Mouse (Mus musculus): ENCODE results near the gene Reck. TPM values are rescaled to one million over a fixed set of nuclear protein-coding genes. Genes with fewer than 3 reads are reported as not detected.

Reck gene
- 8.7 TPM for polyA plus RNA-seq (2014; fragmentation: Illumina TruSeq; extraction: RNeasy Lipid Tissue Mini Kit (QIAGEN cat#74804); ENCODE audit: low read depth, low replicate concordance)

DNA sequence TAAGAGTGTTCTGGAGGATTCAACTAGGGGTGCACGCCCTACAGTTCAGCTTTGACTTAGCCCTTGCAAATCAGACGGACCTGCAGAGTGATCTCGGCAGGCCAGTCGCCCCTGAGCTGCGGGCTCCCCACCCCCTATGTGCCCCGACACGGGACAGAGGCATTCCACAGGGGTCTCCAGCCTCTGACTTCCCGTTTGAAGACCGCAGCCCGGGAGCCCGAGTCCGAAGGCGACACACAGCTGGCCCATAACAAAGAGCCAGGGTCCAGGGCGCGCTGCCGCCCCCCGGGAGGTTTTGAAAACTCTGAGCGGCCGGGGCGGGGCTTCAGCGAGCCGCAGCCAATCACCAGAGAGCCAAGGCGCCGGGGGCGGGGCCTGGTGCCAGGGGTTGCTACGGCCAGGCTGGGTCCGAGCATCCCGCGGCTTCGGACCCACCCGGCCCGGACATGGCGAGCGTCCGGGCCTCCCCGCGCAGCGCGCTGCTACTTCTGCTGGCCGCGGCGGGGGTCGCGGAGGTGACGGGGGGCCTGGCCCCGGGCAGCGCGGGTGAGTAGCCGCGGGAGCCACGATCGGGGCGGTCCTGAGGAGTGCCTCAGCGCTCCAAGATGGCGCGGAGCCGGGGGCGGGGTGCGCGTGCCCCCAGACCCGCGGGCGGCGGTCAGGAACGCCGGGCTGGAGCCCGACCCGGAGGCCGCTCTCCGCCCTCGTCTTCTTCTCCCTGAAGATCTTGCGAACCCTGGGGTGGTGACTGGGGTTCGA lies at the start of gene Reck:
Reck (plus strand) TSS at position 371 of the 759 bp plus-strand sequence.

DNA sequence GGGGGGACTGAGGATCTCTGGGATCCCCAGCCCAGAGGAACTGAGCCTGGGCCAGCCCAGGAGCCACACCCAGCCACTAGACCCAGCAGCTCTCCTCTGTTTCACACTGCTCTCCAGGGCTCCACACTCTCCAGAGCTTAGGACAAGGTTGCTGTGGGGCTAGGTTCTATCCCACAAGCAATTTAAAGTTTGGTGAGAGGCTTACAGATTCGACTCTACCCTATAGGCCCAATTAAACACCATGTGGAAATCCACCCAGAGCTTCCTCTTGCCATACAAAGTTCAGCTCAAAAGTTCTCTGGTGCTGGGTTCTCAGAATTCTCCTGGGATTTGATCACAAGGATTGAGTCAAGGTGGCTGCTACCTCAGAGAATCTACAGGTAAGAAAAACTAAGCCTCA lies 35.2 kb upstream of the Reck start, which contains the start of gene Olfr157:
Olfr157 (minus strand) TSS at position 101 of the 400 bp plus-strand sequence.

GRCm38 (mm10) chr4:43851265-43851664 lies 24.1 kb upstream of the Reck start, which contains the start of gene Olfr155:
Olfr155 (plus strand) TSS chr4:43851565.

DNA sequence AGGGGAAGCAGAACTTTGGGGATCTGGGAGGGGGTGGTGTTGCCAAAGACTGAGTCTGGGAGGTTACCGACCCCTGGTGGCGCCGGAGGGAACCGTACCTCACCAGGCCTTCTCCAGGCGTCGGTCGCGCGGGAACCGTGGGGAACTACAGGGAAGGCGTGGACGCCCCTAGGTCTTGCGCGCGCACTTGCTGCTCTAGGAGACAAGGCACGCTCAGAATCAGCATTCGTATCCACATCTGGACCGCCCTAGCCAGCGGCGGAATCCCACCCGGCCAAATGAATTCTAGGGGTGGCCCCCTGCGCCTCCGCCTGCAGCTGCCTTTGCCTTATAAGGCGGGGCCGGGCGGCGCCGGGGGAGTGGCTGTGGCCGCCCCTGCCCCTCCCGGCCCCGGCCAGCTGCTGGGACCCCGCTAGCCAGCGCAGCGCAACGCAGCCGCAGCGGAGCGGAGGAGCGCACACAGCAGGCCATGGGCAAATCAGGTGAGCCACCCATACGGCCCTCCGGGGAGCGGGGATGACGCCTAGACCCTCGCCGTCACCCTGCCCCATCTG lies 82.0 kb downstream of the Reck start, which contains the start of gene Glipr2:
Glipr2 (plus strand) TSS at position 110 of the 554 bp plus-strand sequence.

GRCm38 (mm10) chr4:43983181-43983580 lies 107.9 kb downstream of the Reck start, which contains the start of gene Ccin:
Ccin (plus strand) TSS chr4:43983483.

Other genes with a start within 250 kb of the Reck start
- gene Npr2, start 243.6 kb upstream of the Reck start, polyA plus RNA-seq (2014; fragmentation: Illumina TruSeq; extraction: RNeasy Lipid Tissue Mini Kit (QIAGEN cat#74804); ENCODE audit: low read depth, low replicate concordance): 3.2 TPM
- not detected for gene Spag8, start 221.9 kb upstream of the Reck start, polyA plus RNA-seq (2014; fragmentation: Illumina TruSeq; extraction: RNeasy Lipid Tissue Mini Kit (QIAGEN cat#74804); ENCODE audit: low read depth, low replicate concordance)
- 8.2 TPM for gene Hint2, start 219.1 kb upstream of the Reck start, polyA plus RNA-seq (2014; fragmentation: Illumina TruSeq; extraction: RNeasy Lipid Tissue Mini Kit (QIAGEN cat#74804); ENCODE audit: low read depth, low replicate concordance)
- 2.7 TPM for gene Tmem8b, start 206.6 kb upstream of the Reck start, polyA plus RNA-seq (2014; fragmentation: Illumina TruSeq; extraction: RNeasy Lipid Tissue Mini Kit (QIAGEN cat#74804); ENCODE audit: low read depth, low replicate concordance)
- gene Fam221b, start 206.4 kb upstream of the Reck start, polyA plus RNA-seq (2014; fragmentation: Illumina TruSeq; extraction: RNeasy Lipid Tissue Mini Kit (QIAGEN cat#74804); ENCODE audit: low read depth, low replicate concordance): 0.47 TPM
- gene Olfr70, start 174.7 kb upstream of the Reck start, polyA plus RNA-seq (2014; fragmentation: Illumina TruSeq; extraction: RNeasy Lipid Tissue Mini Kit (QIAGEN cat#74804); ENCODE audit: low read depth, low replicate concordance): not detected
- not detected for gene Olfr71, start 165.3 kb upstream of the Reck start, polyA plus RNA-seq (2014; fragmentation: Illumina TruSeq; extraction: RNeasy Lipid Tissue Mini Kit (QIAGEN cat#74804); ENCODE audit: low read depth, low replicate concordance)
- gene Hrct1, start 148.3 kb upstream of the Reck start, polyA plus RNA-seq (2014; fragmentation: Illumina TruSeq; extraction: RNeasy Lipid Tissue Mini Kit (QIAGEN cat#74804); ENCODE audit: low read depth, low replicate concordance): not detected
- 0.54 TPM for gene Spaar, start 145.5 kb upstream of the Reck start, polyA plus RNA-seq (2014; fragmentation: Illumina TruSeq; extraction: RNeasy Lipid Tissue Mini Kit (QIAGEN cat#74804); ENCODE audit: low read depth, low replicate concordance)
- not detected for gene Olfr159, start 104.5 kb upstream of the Reck start, polyA plus RNA-seq (2014; fragmentation: Illumina TruSeq; extraction: RNeasy Lipid Tissue Mini Kit (QIAGEN cat#74804); ENCODE audit: low read depth, low replicate concordance)
- gene Olfr156, start 51.6 kb upstream of the Reck start, polyA plus RNA-seq (2014; fragmentation: Illumina TruSeq; extraction: RNeasy Lipid Tissue Mini Kit (QIAGEN cat#74804); ENCODE audit: low read depth, low replicate concordance): not detected
- gene Olfr157, start 35.3 kb upstream of the Reck start, polyA plus RNA-seq (2014; fragmentation: Illumina TruSeq; extraction: RNeasy Lipid Tissue Mini Kit (QIAGEN cat#74804); ENCODE audit: low read depth, low replicate concordance): not detected
- gene Olfr155, start 24.0 kb upstream of the Reck start, polyA plus RNA-seq (2014; fragmentation: Illumina TruSeq; extraction: RNeasy Lipid Tissue Mini Kit (QIAGEN cat#74804); ENCODE audit: low read depth, low replicate concordance): not detected
- gene Glipr2, start 81.9 kb downstream of the Reck start, polyA plus RNA-seq (2014; fragmentation: Illumina TruSeq; extraction: RNeasy Lipid Tissue Mini Kit (QIAGEN cat#74804); ENCODE audit: low read depth, low replicate concordance): 20.5 TPM
- gene Ccin, start 108.0 kb downstream of the Reck start, polyA plus RNA-seq (2014; fragmentation: Illumina TruSeq; extraction: RNeasy Lipid Tissue Mini Kit (QIAGEN cat#74804); ENCODE audit: low read depth, low replicate concordance): not detected
- 98.4 TPM for gene Clta, start 128.9 kb downstream of the Reck start, polyA plus RNA-seq (2014; fragmentation: Illumina TruSeq; extraction: RNeasy Lipid Tissue Mini Kit (QIAGEN cat#74804); ENCODE audit: low read depth, low replicate concordance)
- 207 TPM for gene Gne, start 208.6 kb downstream of the Reck start, polyA plus RNA-seq (2014; fragmentation: Illumina TruSeq; extraction: RNeasy Lipid Tissue Mini Kit (QIAGEN cat#74804); ENCODE audit: low read depth, low replicate concordance)

All from sigmoid colon, adult 10 weeks (tissue).